Mouse (Mus musculus) myocyte (in vitro differentiated cells): ENCODE data around the gene Raf1. TPM values are rescaled to one million over a fixed set of nuclear protein-coding genes. Genes with fewer than 3 reads are reported as not detected.

Experiments used
- H3K27me3 ChIP-seq: one replicate; pipeline ENCODE4 v1.6.1; 2011; ENCODE audit not compliant: control insufficient read depth, insufficient read depth, insufficient read length
- H3K36me3 ChIP-seq: one replicate; pipeline ENCODE4 v1.6.1; 2011; ENCODE audit not compliant: control insufficient read depth, insufficient read depth
- H3K4me2 ChIP-seq: one replicate; pipeline ENCODE4 v1.6.1; 2011; ENCODE audit warnings: low read depth, control low read depth
- H3K4me3 ChIP-seq: one replicate; pipeline ENCODE4 v1.5.1; 2011; ENCODE audit warnings: mild to moderate bottlenecking, control low read depth, moderate library complexity
- H3K79me2 ChIP-seq: one replicate; pipeline ENCODE4 v1.6.1; 2011; ENCODE audit not compliant: control insufficient read depth, insufficient read depth
- H3ac ChIP-seq: one replicate; pipeline ENCODE4 v1.6.1; 2011; ENCODE audit not compliant: control insufficient read depth, insufficient read length
- CEBPB ChIP-seq: IDR thresholded peaks from 2 replicates; pipeline ENCODE4 v1.6.1; 2011; ENCODE audit warnings: mild to moderate bottlenecking, moderate library complexity; ENCODE audit not compliant: poor library complexity, insufficient read depth, severe bottlenecking
- E2F4 ChIP-seq: IDR thresholded peaks from one replicate; pipeline ENCODE4 v1.6.1; 2011; ENCODE audit warnings: mild to moderate bottlenecking, control low read depth, moderate library complexity; ENCODE audit not compliant: insufficient read depth
- MAX ChIP-seq: IDR thresholded peaks from one replicate; pipeline ENCODE4 v1.6.1; 2011; ENCODE audit warnings: low read depth, mild to moderate bottlenecking, control low read depth
- MYOD1 ChIP-seq, 3 experiments: IDR thresholded peaks; one replicate each; pipeline ENCODE4 v1.6.1; 2011; ENCODE audit warnings: control low read depth in 2 of 3, low read depth in 2 of 3, mild to moderate bottlenecking in 2 of 3, moderate library complexity in 1 of 3; ENCODE audit not compliant: insufficient read length in 2 of 3, control insufficient read depth in 1 of 3
- MYOG ChIP-seq, 3 experiments: IDR thresholded peaks; one replicate each; pipeline ENCODE4 v1.6.1; 2011; ENCODE audit warnings: control low read depth in 2 of 3, low read depth in 2 of 3, mild to moderate bottlenecking in 2 of 3; ENCODE audit not compliant: insufficient read length in 2 of 3, control insufficient read depth in 1 of 3, insufficient read depth in 1 of 3
- POLR2A ChIP-seq: IDR thresholded peaks from one replicate; pipeline ENCODE4 v1.6.1; 2011; ENCODE audit warnings: low read depth, mild to moderate bottlenecking, control low read depth, moderate library complexity; ENCODE audit not compliant: insufficient read length
- POLR2AphosphoS2 ChIP-seq: IDR thresholded peaks from one replicate; pipeline ENCODE4 v1.6.1; 2011; ENCODE audit warnings: low read depth, control low read depth; ENCODE audit not compliant: insufficient read length
- REST ChIP-seq: IDR thresholded peaks from one replicate; pipeline ENCODE4 v1.6.1; 2011; ENCODE audit warnings: mild to moderate bottlenecking, control low read depth, moderate library complexity; ENCODE audit not compliant: insufficient read depth, insufficient read length
- SRF ChIP-seq: IDR thresholded peaks from one replicate; pipeline ENCODE4 v1.6.1; 2011; ENCODE audit warnings: low read depth; ENCODE audit not compliant: control insufficient read depth, insufficient read length
- TCF12 ChIP-seq: IDR thresholded peaks from one replicate; pipeline ENCODE4 v1.6.1; 2011; ENCODE audit warnings: mild to moderate bottlenecking, control low read depth; ENCODE audit not compliant: poor library complexity, insufficient read depth, severe bottlenecking
- TCF3 ChIP-seq: IDR thresholded peaks from one replicate; pipeline ENCODE4 v1.6.1; 2011; ENCODE audit warnings: low read depth, control low read depth; ENCODE audit not compliant: insufficient read length
- USF1 ChIP-seq: IDR thresholded peaks from one replicate; pipeline ENCODE4 v1.6.1; 2011; ENCODE audit warnings: low read depth, mild to moderate bottlenecking, control low read depth, moderate library complexity
- polyA plus RNA-seq: library from polyadenylated mRNA; unstranded; fragments of >200 nt; fragmentation: generic; extraction: Trizol; gene quantifications from one replicate; pipeline ENCODE4 v1.2.1, GENCODE M21; 2012; ENCODE audit warnings: missing spikeins

Raf1 gene
- polyA plus RNA-seq, 1 experiment: 81.2 TPM

DNA sequence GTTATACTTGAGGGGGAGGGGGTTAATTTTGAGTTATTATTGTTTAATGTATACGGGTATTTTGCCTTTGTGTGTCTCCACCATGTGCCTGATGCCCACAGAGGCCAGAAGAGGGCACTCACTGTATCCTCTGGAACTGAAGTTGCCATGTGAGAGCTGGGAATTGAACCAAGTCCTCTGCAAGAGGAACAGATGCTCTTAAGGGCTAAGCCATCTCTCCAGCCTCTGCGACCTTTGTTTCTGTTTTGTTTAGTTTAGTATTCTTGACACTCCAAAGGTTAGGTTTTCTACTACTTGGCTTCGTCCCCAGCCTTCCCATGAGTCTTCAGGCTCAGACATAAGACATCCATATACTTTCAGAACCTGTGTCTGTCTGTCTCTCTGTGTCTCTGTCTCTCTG lies 92.3 kb downstream of the Raf1 start:
- Histone ChIP-seq H3K79me2 (no peaks in the 10 kb centered on the region), H3K27me3 (no peaks in the 10 kb centered on the region), H3ac (no peak overlapping the region), H3K4me3 (no peak overlapping the region), H3K36me3 (no peaks in the 10 kb centered on the region), H3K4me2 (no peak overlapping the region)
- TF ChIP-seq POLR2A (no peak), SRF (no peak), CEBPB (no peak), TCF3 (no peak)

DNA sequence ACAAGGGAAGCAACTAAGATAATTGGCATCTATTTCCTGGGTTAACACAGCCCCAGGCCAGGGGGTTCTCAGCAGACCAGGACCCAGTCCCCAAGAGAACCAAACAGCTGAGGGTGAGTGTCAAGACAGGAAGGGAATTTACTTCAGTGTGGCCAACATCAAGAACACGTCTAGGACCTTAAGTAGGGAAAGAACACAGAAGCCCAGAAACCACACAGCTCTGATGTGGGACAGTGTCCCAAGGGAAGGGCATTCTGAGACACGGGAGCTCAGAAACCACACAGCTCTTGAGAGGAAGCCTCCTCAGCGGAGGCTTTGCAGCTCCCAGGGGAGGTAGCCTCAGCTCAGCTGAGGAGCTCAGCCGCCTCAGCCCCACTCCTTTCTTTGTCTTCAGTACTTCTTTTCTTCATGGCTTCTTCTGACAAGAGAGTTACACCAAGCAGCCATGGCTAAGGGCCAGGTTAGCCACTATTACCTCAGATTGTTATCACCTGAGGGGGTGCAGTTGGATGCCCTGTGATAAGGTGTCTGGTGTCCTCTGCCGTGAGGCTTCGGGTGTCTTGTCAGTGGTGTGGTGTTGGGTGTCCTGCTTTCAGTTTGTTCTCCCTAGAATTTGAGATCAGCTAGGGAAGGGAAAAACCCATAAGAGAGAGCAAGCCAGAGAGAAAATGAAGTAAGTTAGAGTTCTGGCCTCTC lies 92.9 kb downstream of the Raf1 start:
- Histone ChIP-seq H3ac (no peak overlapping the region), H3K27me3 (no peaks in the 10 kb centered on the region), H3K79me2 (no peaks in the 10 kb centered on the region), H3K4me3 (no peak overlapping the region), H3K4me2 (no peak overlapping the region), H3K36me3 (no peaks in the 10 kb centered on the region)
- TF ChIP-seq CEBPB (no peak), MYOD1 (IDR thresholded peaks at IDR 0.05; ENCODE audit: control insufficient read depth in 1 of 3, insufficient read length in 2 of 3, low read depth in 2 of 3) (no peak), POLR2A (no peak), E2F4 (no peak), TCF12 (no peak), POLR2AphosphoS2 (no peak), MYOG (IDR thresholded peaks at IDR 0.05; ENCODE audit: control insufficient read depth in 1 of 3, insufficient read depth in 1 of 3, insufficient read length in 2 of 3, low read depth in 2 of 3) (no peak), MAX (no peak), SRF (no peak), USF1 (no peak), TCF3 (no peak), REST (no peak)

DNA sequence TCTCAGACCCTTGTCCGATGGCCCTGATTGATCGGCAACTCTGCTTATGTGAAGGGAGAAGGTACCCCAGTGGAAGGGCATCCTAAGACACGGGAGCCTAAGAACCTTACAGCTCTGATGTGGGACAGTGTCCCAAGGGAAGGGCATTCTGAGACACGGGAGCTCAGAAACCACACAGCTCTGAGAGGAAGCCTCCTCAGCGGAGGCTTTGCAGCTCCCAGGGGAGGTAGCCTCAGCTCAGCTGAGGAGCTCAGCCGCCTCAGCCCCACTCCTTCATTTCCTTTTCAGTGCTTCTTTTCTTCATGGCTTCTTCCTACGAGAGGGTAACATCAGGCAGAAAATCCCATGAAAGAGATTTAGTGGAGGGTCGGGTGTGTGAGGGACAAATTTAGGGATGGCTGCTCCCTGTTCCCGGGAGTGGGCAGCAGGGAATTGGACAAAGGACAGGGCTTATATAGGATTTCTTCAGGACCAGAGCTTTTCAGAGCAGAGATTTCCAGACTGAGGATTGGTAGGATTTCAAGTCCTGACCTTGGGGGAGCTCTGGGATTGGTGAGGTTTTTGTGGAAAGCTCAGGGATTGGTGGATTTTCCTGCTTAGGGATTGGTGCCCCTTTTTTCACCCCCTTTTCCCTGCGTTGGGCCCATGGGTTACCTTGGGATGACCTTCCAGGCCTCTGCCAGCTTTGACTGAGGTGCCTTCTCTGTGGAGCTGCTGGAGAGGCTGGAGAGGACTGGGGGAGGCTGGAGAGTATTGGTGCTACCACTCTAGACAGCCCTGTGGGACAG lies 93.9 kb downstream of the Raf1 start:
- H3ac ChIP-seq: no peak overlapping the region
- H3K4me3 ChIP-seq: no peak overlapping the region
- H3K36me3 ChIP-seq: no peaks in the 10 kb centered on the region
- TF ChIP-seq MYOG (IDR thresholded peaks at IDR 0.05; ENCODE audit: control insufficient read depth in 1 of 3, insufficient read depth in 1 of 3, insufficient read length in 2 of 3, low read depth in 2 of 3): no peak
- TF ChIP-seq CEBPB: no peak
- TF ChIP-seq MAX: no peak
- no peak for TF ChIP-seq REST
- TF ChIP-seq TCF3: no peak
- no peaks in the 10 kb centered on the region for H3K27me3 ChIP-seq
- no peaks in the 10 kb centered on the region for H3K79me2 ChIP-seq
- no peak overlapping the region for H3K4me2 ChIP-seq

DNA sequence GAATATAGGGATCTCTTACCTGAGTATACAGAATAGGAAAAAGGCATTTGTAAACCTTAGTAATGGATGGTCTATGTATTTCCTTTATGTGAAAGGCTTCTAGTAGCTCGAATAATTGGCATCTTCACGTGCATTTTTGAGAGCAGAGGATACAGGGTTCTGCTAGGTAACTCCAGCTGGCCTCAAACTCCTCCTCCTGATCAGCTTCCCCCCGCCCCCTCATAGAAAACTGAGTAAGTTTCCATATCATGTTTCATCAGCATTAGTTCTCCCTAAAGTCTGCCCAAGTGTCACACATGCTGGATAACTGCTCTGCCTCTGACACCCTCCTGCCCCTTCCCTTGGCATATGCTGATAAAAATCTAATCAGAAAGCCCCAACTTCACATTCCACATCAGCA lies 95.6 kb downstream of the Raf1 start:
- TF ChIP-seq CEBPB (no peak), SRF (no peak), MYOG (IDR thresholded peaks at IDR 0.05; ENCODE audit: control insufficient read depth in 1 of 3, insufficient read depth in 1 of 3, insufficient read length in 2 of 3, low read depth in 2 of 3) (no peak), TCF12 (no peak), POLR2AphosphoS2 (no peak), USF1 (no peak), MAX (no peak), TCF3 (no peak), E2F4 (no peak)
- no peak overlapping the region for H3K4me3 ChIP-seq
- H3K79me2 ChIP-seq: no peaks in the 10 kb centered on the region
- H3K36me3 ChIP-seq: peaks cover 3% of the 10 kb centered on the region
- no peaks in the 10 kb centered on the region for H3K27me3 ChIP-seq
- H3K4me2 ChIP-seq: no peak overlapping the region
- H3ac ChIP-seq: no peak overlapping the region

DNA sequence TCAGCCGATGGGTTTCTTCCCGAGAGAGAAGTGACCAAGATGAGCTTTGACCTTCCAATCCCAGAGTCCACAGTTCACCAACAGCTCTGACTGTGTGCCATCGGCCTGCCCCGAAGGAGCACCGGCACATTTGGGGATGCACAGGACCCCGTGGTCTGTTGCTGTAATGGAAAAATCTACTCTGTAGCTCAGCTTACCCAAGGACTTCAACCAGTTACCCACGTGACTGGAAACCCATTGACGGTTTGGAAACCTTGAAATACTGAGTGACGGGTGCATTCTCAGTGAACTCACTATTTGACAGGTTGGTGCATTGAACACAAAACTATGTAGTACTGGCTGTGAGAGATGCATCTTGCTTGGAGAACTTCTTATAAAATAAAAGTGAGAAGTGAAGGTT lies 98.5 kb downstream of the Raf1 start:
- Histone ChIP-seq H3K4me3 (no peak overlapping the region), H3K27me3 (no peaks in the 10 kb centered on the region), H3K79me2 (no peaks in the 10 kb centered on the region), H3K4me2 (no peak overlapping the region), H3ac (no peak overlapping the region), H3K36me3 (peaks cover 3% of the 10 kb centered on the region)
- no peak for TF ChIP-seq TCF3
- TF ChIP-seq MAX: no peak
- TF ChIP-seq USF1: no peak
- no peak for TF ChIP-seq MYOG (IDR thresholded peaks at IDR 0.05; ENCODE audit: control insufficient read depth in 1 of 3, insufficient read depth in 1 of 3, insufficient read length in 2 of 3, low read depth in 2 of 3)
- TF ChIP-seq E2F4: no peak
- TF ChIP-seq POLR2A: no peak
- TF ChIP-seq REST: no peak
- TF ChIP-seq SRF: no peak
- TF ChIP-seq POLR2AphosphoS2: no peak
- TF ChIP-seq MYOD1 (IDR thresholded peaks at IDR 0.05; ENCODE audit: control insufficient read depth in 1 of 3, insufficient read length in 2 of 3, low read depth in 2 of 3): no peak
- TF ChIP-seq TCF12: no peak
- TF ChIP-seq CEBPB: no peak
